Mouse (Mus musculus): ENCODE data around the gene Tekt4. TPM values are rescaled to one million over a fixed set of nuclear protein-coding genes. Genes with fewer than 3 reads are reported as not detected.

Tekt4 gene
- total RNA-seq, 2 experiments from 2014 or later: 0.70 to 1.6 TPM

- intact Hi-C loops (cut with DNase I): no loop called here
- no peak for DNase-seq
Observed at GRCm38 (mm10) chr17:25432433-25433181, 21.8 kb upstream of the Tekt4 start.

DNA sequence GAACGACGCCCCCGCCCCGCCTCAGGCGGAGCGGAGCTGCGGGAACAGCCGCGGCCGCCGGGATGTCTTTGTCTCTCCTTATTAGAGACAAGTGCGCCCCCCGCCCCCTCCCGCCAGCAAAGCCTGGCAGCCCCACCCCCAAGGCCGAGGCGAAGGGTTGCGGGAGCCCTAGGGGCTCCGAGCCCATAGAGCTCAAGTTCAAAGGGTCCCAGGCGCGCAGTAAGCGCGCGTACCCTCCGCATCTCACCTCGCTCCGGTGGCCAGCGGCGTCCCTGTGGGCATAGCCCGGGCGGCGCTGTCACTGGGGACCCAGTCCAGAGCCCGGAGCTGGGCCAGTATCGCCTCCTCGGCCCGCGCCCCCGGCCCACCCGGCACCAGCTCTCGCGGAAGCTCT is 21.2 kb upstream of the Tekt4 start:
- intact Hi-C loops (cut with DNase I): no loop called here
- DNase-seq: peak; percentile 41

- intact Hi-C loops (cut with DNase I): no loop called here
- peak; percentile 70 for DNase-seq
Observed at GRCm38 (mm10) chr17:25433617-25434606, 20.5 kb upstream of the Tekt4 start, which contains the start of gene Cacna1h. TSS of gene Cacna1h (minus strand) at chr17:25433783.

DNA sequence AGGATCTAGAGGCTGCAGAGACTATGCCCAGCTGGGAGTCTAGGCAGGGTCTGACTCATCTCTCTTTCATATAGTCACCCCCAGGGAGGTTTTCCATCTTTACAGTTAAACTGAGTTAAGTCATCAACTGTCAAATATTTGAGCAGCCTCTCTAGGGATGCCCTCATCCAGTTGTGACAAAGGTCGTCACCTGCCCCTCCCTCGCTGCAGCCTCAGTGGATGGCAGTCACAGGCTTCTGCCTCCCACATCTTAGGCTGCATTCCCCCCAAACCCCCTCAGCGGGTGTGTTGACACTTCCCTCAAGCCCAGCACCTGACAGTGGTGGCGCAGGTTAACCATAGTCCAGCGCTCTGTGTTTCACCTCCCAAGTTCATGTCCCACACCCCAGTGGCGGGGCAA is 13.0 kb upstream of the Tekt4 start:
- intact Hi-C loops (cut with DNase I): loop anchor here (5.0 kb wide), 1 partner anchor 34 kb away; no protein-coding TSS in a partner anchor

DNA sequence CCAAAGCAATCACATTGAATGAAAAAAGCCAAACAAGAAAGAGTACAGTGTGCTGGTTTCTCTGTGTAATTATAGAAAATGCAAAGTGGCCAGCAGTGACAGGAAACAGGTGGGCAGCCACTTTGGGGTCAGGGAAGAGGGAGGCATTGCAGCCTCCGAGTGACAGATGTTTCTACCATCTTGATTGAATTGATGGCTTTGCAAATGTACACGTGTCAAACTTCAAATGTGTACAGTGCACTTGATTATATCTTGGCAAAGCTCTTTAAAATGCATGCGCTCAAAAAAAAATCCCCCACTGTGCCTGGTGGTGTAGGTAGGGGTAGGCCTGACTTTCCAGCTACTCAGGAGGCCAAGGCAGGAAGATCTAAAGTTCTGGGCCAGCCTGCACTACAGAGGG is 11.5 kb upstream of the Tekt4 start:
- DNase-seq: no peak
- intact Hi-C loops (cut with DNase I): loop anchor here (5.0 kb wide), 1 partner anchor 36 kb away; no protein-coding TSS in a partner anchor

More for the DNA sequence above, 13.0 kb upstream of the Tekt4 start:
- no peak for DNase-seq

- intact Hi-C loops (cut with DNase I): no loop called here
Observed at GRCm38 (mm10) chr17:25445074-25445473, 9.3 kb upstream of the Tekt4 start.

GRCm38 (mm10) chr17:25445841-25446240 is 8.6 kb upstream of the Tekt4 start:
- intact Hi-C loops (cut with DNase I): no loop called here
- DNase-seq: no peak

More at GRCm38 (mm10) chr17:25445074-25445473, 9.3 kb upstream of the Tekt4 start:
- no peak for DNase-seq

DNA sequence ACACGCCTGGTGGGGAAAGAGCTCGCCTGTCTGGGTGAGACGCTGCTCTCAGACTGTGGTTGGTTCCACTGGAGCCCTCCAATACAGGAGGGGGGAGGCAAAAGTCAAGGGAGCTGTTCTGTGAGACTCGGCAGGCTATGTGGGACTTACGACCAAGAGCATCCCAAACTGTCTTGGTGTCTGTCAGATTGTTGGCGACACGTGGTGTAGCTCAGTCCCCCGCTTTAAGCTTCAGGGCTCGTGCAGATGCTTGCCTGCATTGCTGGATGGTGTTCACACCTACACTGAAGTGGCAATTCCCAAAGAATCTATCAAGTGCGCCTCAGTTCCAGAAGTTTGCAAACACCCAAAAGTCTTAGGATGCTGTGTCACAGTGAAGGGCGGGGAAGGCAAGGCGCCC is 6.5 kb upstream of the Tekt4 start:
- intact Hi-C loops (cut with DNase I): no loop called here
- DNase-seq: no peak

DNA sequence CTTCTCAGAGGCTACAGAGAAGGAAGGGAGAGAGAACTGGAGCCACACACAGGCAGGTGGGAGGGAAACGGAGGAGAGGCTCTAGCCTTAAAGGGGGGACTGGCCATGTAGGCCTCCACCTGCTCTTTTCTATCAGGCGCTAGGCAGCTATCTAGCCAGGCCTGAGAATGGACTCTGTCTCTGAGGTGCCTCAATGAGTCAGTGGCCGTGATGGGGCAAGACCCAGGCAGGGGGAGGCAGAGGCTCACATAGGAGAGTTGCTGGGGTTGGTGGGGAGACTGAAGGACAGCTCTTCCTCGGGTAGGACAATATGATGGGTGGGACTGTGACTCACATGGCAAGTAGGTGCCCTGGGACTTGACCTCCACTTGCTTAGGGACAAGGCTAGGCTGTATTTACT is 4.1 kb upstream of the Tekt4 start:
- DNase-seq: no peak
- intact Hi-C loops (cut with DNase I): no loop called here

DNA sequence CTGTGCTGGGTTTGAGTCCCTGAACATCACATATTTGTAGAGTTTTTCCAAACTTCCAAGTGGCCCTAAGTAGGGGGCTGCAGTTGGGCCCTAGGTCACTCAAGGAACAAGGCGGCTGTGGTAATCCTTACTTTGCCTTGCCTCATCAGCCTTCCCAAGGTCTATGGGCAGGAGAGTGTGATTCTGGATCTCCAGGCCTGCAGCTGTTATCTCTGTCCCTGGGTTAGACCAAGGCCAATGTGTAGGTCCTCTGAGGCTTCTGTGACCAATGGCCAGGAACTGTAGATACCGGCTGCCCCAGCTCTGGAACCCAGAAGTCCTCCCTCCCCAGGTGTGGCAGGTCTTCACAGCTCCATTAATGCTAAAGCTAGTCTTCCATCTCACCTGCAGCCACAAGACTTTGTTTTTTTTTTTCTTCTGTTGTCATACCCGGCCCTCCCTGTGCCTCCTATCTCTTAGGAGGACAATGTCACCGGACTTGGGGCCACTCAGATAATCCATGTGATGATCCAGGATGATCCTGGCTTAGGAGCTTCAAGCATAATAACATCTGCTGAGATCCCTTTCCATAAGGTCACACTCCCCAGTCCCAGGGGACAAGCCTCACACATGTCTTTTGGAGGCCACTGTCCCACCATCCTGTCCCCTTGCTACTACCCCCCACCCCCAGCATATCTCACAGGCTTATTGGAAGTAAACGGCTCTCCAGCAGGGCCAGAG is 2.0 kb upstream of the Tekt4 start:
- intact Hi-C loops (cut with DNase I): no loop called here
- DNase-seq: no peak

DNA sequence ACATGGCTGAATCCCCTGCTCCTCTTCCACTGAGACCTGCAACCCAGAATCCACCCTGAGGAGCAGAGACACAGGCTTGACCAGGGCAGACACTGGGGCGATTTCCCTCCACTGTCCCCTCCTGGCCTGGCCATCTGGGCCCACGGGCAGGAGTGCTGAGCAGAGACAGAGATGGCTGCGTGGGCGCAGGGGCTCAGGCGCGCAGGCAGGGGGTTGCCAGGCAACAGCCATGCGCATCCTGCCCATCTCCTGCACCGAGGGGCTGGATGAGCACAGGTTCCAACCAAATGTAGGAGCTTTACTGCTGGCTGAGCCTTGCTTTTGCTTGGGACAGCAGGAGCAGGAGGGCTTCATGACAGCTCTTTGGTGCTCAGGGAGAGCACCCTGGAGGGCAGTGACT is 2.1 kb downstream of the Tekt4 start:
- no peak for DNase-seq
- intact Hi-C loops (cut with DNase I): no loop called here

GRCm38 (mm10) chr17:25462236-25462875 is 7.9 kb downstream of the Tekt4 start:
- intact Hi-C loops (cut with DNase I): no loop called here
- peak; percentile 44 for DNase-seq

- no peak for DNase-seq
- intact Hi-C loops (cut with DNase I): no loop called here
Observed at GRCm38 (mm10) chr17:25463326-25463945, 9.0 kb downstream of the Tekt4 start.

GRCm38 (mm10) chr17:25464091-25464490 is 9.7 kb downstream of the Tekt4 start:
- DNase-seq: no peak
- intact Hi-C loops (cut with DNase I): no loop called here

GRCm38 (mm10) chr17:25466257-25466656 is 11.8 kb downstream of the Tekt4 start:
- intact Hi-C loops (cut with DNase I): no loop called here
- no peak for DNase-seq

GRCm38 (mm10) chr17:25467781-25468180 is 13.4 kb downstream of the Tekt4 start:
- intact Hi-C loops (cut with DNase I): no loop called here

GRCm38 (mm10) chr17:25468301-25468700 is 13.9 kb downstream of the Tekt4 start:
- no peak for DNase-seq
- intact Hi-C loops (cut with DNase I): no loop called here

More at GRCm38 (mm10) chr17:25467781-25468180, 13.4 kb downstream of the Tekt4 start:
- no peak for DNase-seq

DNA sequence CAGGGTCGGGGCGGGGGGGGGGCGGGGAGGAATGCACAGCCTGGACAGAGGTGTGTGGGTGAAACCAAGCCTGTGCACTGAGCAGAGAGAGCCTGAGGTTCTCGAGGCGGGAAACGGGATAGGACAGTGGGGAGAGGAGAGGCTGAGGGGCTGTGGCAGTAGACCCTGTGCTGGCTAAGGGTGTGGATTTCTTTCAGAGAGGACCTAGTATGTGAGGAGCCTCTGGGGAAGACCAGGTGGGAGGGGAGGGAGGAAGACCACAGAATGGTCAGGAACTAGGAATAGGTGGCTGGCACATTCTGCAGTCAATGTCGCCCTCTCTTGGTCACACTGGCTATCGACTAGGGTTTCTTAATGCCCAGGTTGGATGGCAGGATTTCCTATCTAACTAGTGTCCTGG is 15.4 kb downstream of the Tekt4 start:
- peak; percentile 73 for DNase-seq
- intact Hi-C loops (cut with DNase I): loop anchor here (1.0 to 10.0 kb wide), 3 partner anchors 71 to 175 kb away; partner anchors contain the start of gene Prss34

DNA sequence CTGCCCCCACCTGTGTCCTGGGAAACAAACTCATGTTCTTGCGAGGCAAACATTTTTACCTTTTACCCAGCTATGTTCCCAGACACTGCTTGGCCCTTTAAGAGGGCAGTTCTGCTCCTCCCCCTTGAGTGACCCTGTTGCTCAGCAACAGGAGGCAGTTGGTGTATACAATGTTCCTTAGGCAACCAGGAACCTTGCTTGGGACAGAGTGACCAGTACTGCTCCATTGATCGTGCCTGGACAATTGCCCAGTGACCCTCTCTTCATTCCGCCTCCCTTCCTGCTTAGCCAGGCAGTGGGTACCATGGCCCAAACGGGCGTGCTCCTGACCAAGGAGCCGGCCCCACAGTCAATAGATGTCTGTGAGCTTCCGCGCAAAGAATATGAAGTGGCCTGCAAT is 17.0 kb downstream of the Tekt4 start:
- peak; percentile 39 for DNase-seq
- intact Hi-C loops (cut with DNase I): loop anchor here (5.0 to 10.0 kb wide), 2 partner anchors 139 to 177 kb away; partner anchors contain the start of gene Prss34
